Mouse (Mus musculus) ES-Bruce4 (cell line): Measurements from ENCODE around the gene Myh7b.

ENCODE experiments used
- CTCF ChIP-seq: IDR thresholded peaks from one replicate; pipeline ENCODE4 v1.8.1; 2011; ENCODE audit warnings: low read depth, low read length
- POLR2A ChIP-seq: IDR thresholded peaks from one replicate; pipeline ENCODE4 v1.8.1; 2011; ENCODE audit warnings: low read length; ENCODE audit not compliant: insufficient read depth

DNA sequence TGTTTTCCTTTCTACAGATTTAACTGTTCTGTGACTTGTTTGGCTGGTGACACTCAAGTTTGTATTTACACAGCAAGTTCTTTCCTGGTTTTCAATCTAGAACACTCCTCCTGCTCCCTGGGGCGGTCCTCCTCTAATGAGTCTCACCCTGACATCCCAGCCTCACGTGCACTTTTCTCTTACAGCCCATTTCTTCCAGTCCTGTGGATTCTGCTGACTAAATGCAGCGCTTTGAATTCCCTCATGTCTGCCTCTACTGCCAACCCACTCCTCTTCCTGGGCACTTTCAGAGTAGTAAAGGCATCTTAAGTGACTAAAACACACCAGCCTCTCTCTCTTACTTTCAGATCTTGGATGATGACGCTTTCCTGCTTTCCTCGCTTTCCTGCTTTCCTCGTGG is 19.3 kb upstream of the Myh7b start:
- no peak for TF ChIP-seq CTCF
- TF ChIP-seq POLR2A = no peak
